20 mouse cellular contexts compared by ENCODE assay signal in the genomic region with DNA sequence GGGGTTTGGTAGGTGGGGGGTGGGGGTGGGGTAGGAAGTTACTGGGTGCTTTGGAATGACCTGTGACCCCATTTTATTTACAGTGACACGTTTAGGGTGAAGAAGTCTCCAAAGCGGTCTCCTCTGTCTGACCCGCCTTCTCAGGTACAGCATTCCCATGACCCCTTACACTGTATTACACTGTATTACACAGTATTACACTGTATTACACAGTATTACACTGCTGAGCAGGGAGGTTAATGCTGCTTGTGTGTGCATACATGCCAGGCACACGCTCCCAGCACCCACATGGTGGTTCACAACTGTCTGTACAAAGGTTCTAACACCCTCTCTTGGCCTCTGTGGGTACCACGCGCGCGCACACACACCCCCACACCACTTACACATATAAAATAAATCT. TPM values are rescaled to one million over a fixed set of nuclear protein-coding genes. Genes with fewer than 3 reads are reported as not detected.
DNase-seq lines count a peak whose midpoint lies in the region; ATAC-seq lines count a peak whose summit lies in the region.
"Had no signal": no experiment of that assay in that cellular context is flagged by ENCODE, and none has a peak within 500 bp of the region (broad histone marks: within the 10 kb centered on the region; RNA-seq: fewer than 3 reads in every experiment).

No protein-coding gene starts in this region.

- no peaks in the 10 kb centered on the region for H3K27me3 ChIP-seq in hindbrain, embryonic 16.5 days (replicated peaks; ENCODE audit: control insufficient read depth, insufficient read depth, low read length)
- H3K27me3 ChIP-seq in hindbrain, embryonic 14.5 days (ENCODE audit: control insufficient read depth, insufficient read depth, low read length) = no peaks in the 10 kb centered on the region
- no peaks in the 10 kb centered on the region for H3K27me3 ChIP-seq in midbrain, embryonic 15.5 days (replicated peaks)
- no peaks in the 10 kb centered on the region for H3K27me3 ChIP-seq in midbrain, embryonic 11.5 days (ENCODE audit: control insufficient read depth, insufficient read depth, low read length)
- H3K27me3 ChIP-seq in forebrain, embryonic 13.5 days = no peaks in the 10 kb centered on the region
- H3K27me3 ChIP-seq in neural tube, embryonic 15.5 days (replicated peaks) = no peaks in the 10 kb centered on the region
- H3K27me3 ChIP-seq: heart, embryonic 15.5 days; intestine, embryonic 15.5 days; liver, embryonic 13.5 days had no signal

- H3K9me3 ChIP-seq in hindbrain, embryonic 16.5 days (ENCODE audit: control insufficient read depth, low read length) = no peaks in the 10 kb centered on the region
- H3K9me3 ChIP-seq in hindbrain, embryonic 14.5 days (ENCODE audit: control insufficient read depth, low read length) = no peaks in the 10 kb centered on the region
- no peaks in the 10 kb centered on the region for H3K9me3 ChIP-seq in midbrain, embryonic 15.5 days
- H3K9me3 ChIP-seq in midbrain, embryonic 11.5 days (ENCODE audit: control insufficient read depth, low read length) = no peaks in the 10 kb centered on the region
- no peaks in the 10 kb centered on the region for H3K9me3 ChIP-seq in forebrain, embryonic 13.5 days (replicated peaks)
- no peaks in the 10 kb centered on the region for H3K9me3 ChIP-seq in neural tube, embryonic 15.5 days (replicated peaks)
- H3K9me3 ChIP-seq: heart, embryonic 15.5 days; intestine, embryonic 15.5 days; liver, embryonic 13.5 days had no signal

- no peak overlapping the region for H3K4me3 ChIP-seq in hindbrain, embryonic 16.5 days (ENCODE audit: low read length)
- H3K4me3 ChIP-seq in hindbrain, embryonic 14.5 days (replicated peaks; ENCODE audit: low read length) = no peak overlapping the region
- no peak overlapping the region for H3K4me3 ChIP-seq in midbrain, embryonic 15.5 days
- H3K4me3 ChIP-seq in midbrain, embryonic 11.5 days (ENCODE audit: low read depth, low read length) = no peak overlapping the region
- no peak overlapping the region for H3K4me3 ChIP-seq in forebrain, embryonic 13.5 days
- H3K4me3 ChIP-seq in neural tube, embryonic 15.5 days (replicated peaks) = no peak overlapping the region
- H3K4me3 ChIP-seq: heart, embryonic 15.5 days; intestine, embryonic 15.5 days; liver, embryonic 13.5 days had no signal

- no peak overlapping the region for H3K9ac ChIP-seq in hindbrain, embryonic 16.5 days (ENCODE audit: low read depth, low read length)
- no peak overlapping the region for H3K9ac ChIP-seq in hindbrain, embryonic 14.5 days
- H3K9ac ChIP-seq in midbrain, embryonic 15.5 days = no peak overlapping the region
- H3K9ac ChIP-seq in midbrain, embryonic 11.5 days (ENCODE audit: low read length) = no peak overlapping the region
- H3K9ac ChIP-seq in forebrain, embryonic 13.5 days = no peak overlapping the region
- no peak overlapping the region for H3K9ac ChIP-seq in neural tube, embryonic 15.5 days (replicated peaks)
- H3K9ac ChIP-seq: heart, embryonic 15.5 days; intestine, embryonic 15.5 days; liver, embryonic 13.5 days; lung, embryonic 14.5 days had no signal

- H3K4me1 ChIP-seq in hindbrain, embryonic 16.5 days (ENCODE audit: control insufficient read depth, insufficient read depth, low read depth, low read length) = peaks cover 5% of the 10 kb centered on the region
- H3K4me1 ChIP-seq in hindbrain, embryonic 14.5 days (replicated peaks; ENCODE audit: control insufficient read depth, insufficient read depth, low read length) = peaks cover 21% of the 10 kb centered on the region
- H3K4me1 ChIP-seq in midbrain, embryonic 15.5 days = peaks cover 17% of the 10 kb centered on the region
- H3K4me1 ChIP-seq in midbrain, embryonic 11.5 days (ENCODE audit: control insufficient read depth, insufficient read depth, low read length) = no peaks in the 10 kb centered on the region
- peaks cover 28% of the 10 kb centered on the region for H3K4me1 ChIP-seq in forebrain, embryonic 13.5 days
- H3K4me1 ChIP-seq in neural tube, embryonic 15.5 days = peaks cover 25% of the 10 kb centered on the region
- H3K4me1 ChIP-seq: intestine, embryonic 15.5 days; liver, embryonic 13.5 days had no signal

- 92% methylated on average over 8 of the region's 8 CpGs for WGBS in hindbrain, embryonic 16.5 days
- WGBS in hindbrain, embryonic 14.5 days = 94% methylated on average over 8 of the region's 8 CpGs
- WGBS in midbrain, embryonic 15.5 days = 96% methylated on average over 8 of the region's 8 CpGs
- WGBS in midbrain, embryonic 11.5 days = 94% methylated on average over 8 of the region's 8 CpGs
- 90% methylated on average over 8 of the region's 8 CpGs for WGBS in forebrain, embryonic 13.5 days
- 93% methylated on average over 8 of the region's 8 CpGs for WGBS in neural tube, embryonic 15.5 days

- DNase-seq in hindbrain, embryonic 14.5 days (ENCODE audit: low spot score) = no peak
- DNase-seq in midbrain, embryonic 11.5 days (ENCODE audit: low spot score, missing footprints) = no peak
- no peak for DNase-seq in right cerebral cortex, adult 2 months (ENCODE audit: low spot score in 2 of 2)
- DNase-seq: adrenal gland, adult 2 months; cerebellum, adult 11 months; cerebellum, adult 9-11 months; heart, postnatal 4 days; liver, embryonic 13.5 days; lung, embryonic 14.5 days; thymus, adult 2 months; thymus, postnatal 4 days had no signal

- no peak overlapping the region; the same call in 1 of the 2 replicates for H3K27ac ChIP-seq in hindbrain, embryonic 16.5 days (ENCODE audit: low read depth, low read length)
- H3K27ac ChIP-seq in hindbrain, embryonic 14.5 days = no peak overlapping the region
- no peak overlapping the region for H3K27ac ChIP-seq in midbrain, embryonic 15.5 days
- H3K27ac ChIP-seq in midbrain, embryonic 11.5 days (ENCODE audit: low read depth, low read length) = no peak overlapping the region
- peak overlapping the region; percentile 67 for H3K27ac ChIP-seq in forebrain, embryonic 13.5 days
- H3K27ac ChIP-seq in neural tube, embryonic 15.5 days (replicated peaks) = 0 out of 2 replicates have a peak overlapping the region, but pooled peaks have one; percentile 58
- H3K27ac ChIP-seq: heart, embryonic 15.5 days; intestine, embryonic 15.5 days; liver, embryonic 13.5 days; stomach, postnatal 0 days had no signal

- peak; percentile 22; the same call in 1 of the 2 replicates for ATAC-seq in hindbrain, embryonic 16.5 days
- no peak for ATAC-seq in hindbrain, embryonic 14.5 days (ENCODE audit: low FRiP score)
- ATAC-seq in midbrain, embryonic 15.5 days (replicated peaks) = peak; percentile 70; the same call in 1 of the 2 replicates
- ATAC-seq in midbrain, embryonic 11.5 days (ENCODE audit: low FRiP score) = no peak
- ATAC-seq in forebrain, embryonic 13.5 days = no peak
- ATAC-seq in neural tube, embryonic 15.5 days (ENCODE audit: low FRiP score) = peak; percentile 42; the same call in 1 of the 2 replicates
- ATAC-seq: intestine, embryonic 15.5 days had no signal

- no peak overlapping the region for H3K4me2 ChIP-seq in hindbrain, embryonic 16.5 days (ENCODE audit: low read length)
- no peak overlapping the region for H3K4me2 ChIP-seq in hindbrain, embryonic 14.5 days (replicated peaks)
- H3K4me2 ChIP-seq in midbrain, embryonic 15.5 days = no peak overlapping the region
- no peak overlapping the region for H3K4me2 ChIP-seq in midbrain, embryonic 11.5 days
- no peak overlapping the region for H3K4me2 ChIP-seq in forebrain, embryonic 13.5 days
- no peak overlapping the region for H3K4me2 ChIP-seq in neural tube, embryonic 15.5 days
- H3K4me2 ChIP-seq: heart, embryonic 15.5 days; intestine, embryonic 15.5 days; liver, embryonic 13.5 days; lung, embryonic 14.5 days had no signal

- H3K36me3 ChIP-seq in hindbrain, embryonic 16.5 days (ENCODE audit: control insufficient read depth, insufficient read depth, low read length) = peaks cover 34% of the 10 kb centered on the region
- peaks cover 74% of the 10 kb centered on the region for H3K36me3 ChIP-seq in hindbrain, embryonic 14.5 days (replicated peaks; ENCODE audit: control insufficient read depth, insufficient read depth)
- peaks cover 15% of the 10 kb centered on the region; the same call in 1 of the 2 replicates for H3K36me3 ChIP-seq in midbrain, embryonic 15.5 days (replicated peaks)
- H3K36me3 ChIP-seq in midbrain, embryonic 11.5 days (ENCODE audit: control insufficient read depth, insufficient read depth, low read length) = peaks cover 22% of the 10 kb centered on the region
- peaks cover 75% of the 10 kb centered on the region for H3K36me3 ChIP-seq in forebrain, embryonic 13.5 days (ENCODE audit: poor library complexity, severe bottlenecking)
- H3K36me3 ChIP-seq in neural tube, embryonic 15.5 days = peaks cover 60% of the 10 kb centered on the region

RNA-seq across cellular contexts. Expression of a gene that starts 40.4 kb away (rescaled TPM):
- not detected in 2 replicates for polyA plus RNA-seq in hindbrain, embryonic 16.5 days (2015; fragmentation: Nextera tagmentation; extraction: Ambion mirVana)
- not detected in 2 replicates for polyA plus RNA-seq in hindbrain, embryonic 14.5 days (2014; fragmentation: Nextera tagmentation; extraction: Ambion mirVana)
- polyA plus RNA-seq in midbrain, embryonic 15.5 days (2015; fragmentation: Nextera tagmentation; extraction: Ambion mirVana) = not detected in 2 replicates
- polyA plus RNA-seq in midbrain, embryonic 11.5 days (2014; fragmentation: Nextera tagmentation; extraction: Ambion mirVana) = not detected in 2 replicates
- not detected in 2 replicates for polyA plus RNA-seq in forebrain, embryonic 13.5 days (2015; fragmentation: Nextera tagmentation; extraction: Ambion mirVana)
- polyA plus RNA-seq in neural tube, embryonic 15.5 days (2015; fragmentation: Nextera tagmentation; extraction: Ambion mirVana) = 0.05 TPM in 1 of 2 replicates, not detected in the other
- polyA plus RNA-seq: adrenal gland, adult 2 months; C2C12; liver, embryonic 13.5 days; lung, embryonic 14.5 days; neural tube, embryonic 14.5 days had no signal

Comparison
In these comparisons a context has a peak if more than half of its experiments do, and no peak if none do; other contexts are left out.
1. ATAC-seq: peak in hindbrain, embryonic 16.5 days (single experiment), midbrain, embryonic 15.5 days (single experiment) and neural tube, embryonic 15.5 days (single experiment); none in hindbrain, embryonic 14.5 days (single experiment), midbrain, embryonic 11.5 days (single experiment) and forebrain, embryonic 13.5 days (single experiment).
2. H3K27ac ChIP-seq: peak in forebrain, embryonic 13.5 days (single experiment) and neural tube, embryonic 15.5 days (single experiment); none in hindbrain, embryonic 16.5 days (single experiment), hindbrain, embryonic 14.5 days (single experiment), midbrain, embryonic 15.5 days (single experiment) and midbrain, embryonic 11.5 days (single experiment).